Mouse (Mus musculus): ENCODE data around the gene Apba2. TPM values are rescaled to one million over a fixed set of nuclear protein-coding genes. Genes with fewer than 3 reads are reported as not detected.

Apba2 gene
- polyA plus RNA-seq, 1 experiment: 0.48 TPM

DNA sequence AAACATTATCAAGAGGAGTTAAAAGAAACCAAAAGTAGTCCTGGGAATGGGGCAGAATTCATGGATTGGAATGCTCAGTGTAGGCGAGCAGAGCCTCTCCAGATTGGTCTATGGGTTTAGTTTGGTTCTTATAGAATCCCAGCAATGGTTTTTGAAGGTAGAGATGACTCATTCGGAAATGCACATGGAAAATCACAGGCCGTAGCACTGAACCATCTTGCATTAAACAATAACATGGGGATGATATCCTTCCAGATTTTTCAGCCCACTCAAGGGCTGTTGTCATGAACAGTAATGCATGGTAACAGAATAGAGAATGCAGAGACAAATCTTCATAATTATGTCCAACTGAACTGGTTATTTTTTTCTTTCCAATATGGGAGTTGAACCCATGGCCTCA lies 264.1 kb downstream of the Apba2 start:
- WGBS: 75% methylated on average over 3 of the region's 3 CpGs
- no peak for DNase-seq
- Histone ChIP-seq H3K4me1 (ENCODE audit: control insufficient read depth, insufficient read depth, low read length) (no peaks in the 10 kb centered on the region), H3K27ac (ENCODE audit: insufficient read depth, low read depth, low read length) (no peak overlapping the region), H3K4me3 (ENCODE audit: insufficient read depth, low read depth, low read length) (no peak overlapping the region), H3K27me3 (replicated peaks; ENCODE audit: control insufficient read depth, insufficient read depth, low read length) (no peaks in the 10 kb centered on the region), H3K36me3 (ENCODE audit: control insufficient read depth, insufficient read depth, low read length) (no peaks in the 10 kb centered on the region)
- no peak for TF ChIP-seq POLR2A (IDR thresholded peaks at IDR 0.05; ENCODE audit: low read depth, low read length)
- TF ChIP-seq CTCF (conservative IDR thresholded peaks at IDR 0.05; ENCODE audit: insufficient read depth, insufficient read length, low read depth, low read length): no peak

DNA sequence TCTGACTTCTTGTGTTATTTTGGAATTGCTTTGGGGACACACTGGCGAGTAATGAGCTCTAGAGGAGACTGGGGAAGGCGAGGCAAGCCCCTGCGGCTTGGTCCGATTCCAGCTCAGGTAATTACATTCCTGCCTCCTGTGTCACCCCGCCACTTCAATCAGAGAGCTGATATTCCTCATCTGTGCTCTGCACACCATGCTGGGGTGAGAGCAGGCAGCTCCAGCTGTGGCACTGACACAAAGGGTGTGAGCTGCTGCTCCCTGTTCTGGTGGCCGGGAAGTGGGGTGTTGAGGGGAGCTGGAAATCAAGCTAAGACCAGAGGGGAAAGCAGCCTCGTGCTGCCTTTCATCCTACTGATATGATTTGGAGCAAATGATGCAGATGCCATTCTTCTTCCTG lies 268.3 kb downstream of the Apba2 start:
- TF ChIP-seq POLR2A (IDR thresholded peaks at IDR 0.05; ENCODE audit: low read depth, low read length): no peak
- no peak for TF ChIP-seq CTCF (conservative IDR thresholded peaks at IDR 0.05; ENCODE audit: insufficient read depth, insufficient read length, low read depth, low read length)
- 52% methylated on average over 7 of the region's 7 CpGs for WGBS
- no peaks in the 10 kb centered on the region for H3K27me3 ChIP-seq (replicated peaks; ENCODE audit: control insufficient read depth, insufficient read depth, low read length)
- no peak overlapping the region for H3K27ac ChIP-seq (ENCODE audit: insufficient read depth, low read depth, low read length)
- no peak for DNase-seq
- no peaks in the 10 kb centered on the region for H3K36me3 ChIP-seq (ENCODE audit: control insufficient read depth, insufficient read depth, low read length)
- no peaks in the 10 kb centered on the region for H3K4me1 ChIP-seq (ENCODE audit: control insufficient read depth, insufficient read depth, low read length)
- no peak overlapping the region for H3K4me3 ChIP-seq (ENCODE audit: insufficient read depth, low read depth, low read length)

DNA sequence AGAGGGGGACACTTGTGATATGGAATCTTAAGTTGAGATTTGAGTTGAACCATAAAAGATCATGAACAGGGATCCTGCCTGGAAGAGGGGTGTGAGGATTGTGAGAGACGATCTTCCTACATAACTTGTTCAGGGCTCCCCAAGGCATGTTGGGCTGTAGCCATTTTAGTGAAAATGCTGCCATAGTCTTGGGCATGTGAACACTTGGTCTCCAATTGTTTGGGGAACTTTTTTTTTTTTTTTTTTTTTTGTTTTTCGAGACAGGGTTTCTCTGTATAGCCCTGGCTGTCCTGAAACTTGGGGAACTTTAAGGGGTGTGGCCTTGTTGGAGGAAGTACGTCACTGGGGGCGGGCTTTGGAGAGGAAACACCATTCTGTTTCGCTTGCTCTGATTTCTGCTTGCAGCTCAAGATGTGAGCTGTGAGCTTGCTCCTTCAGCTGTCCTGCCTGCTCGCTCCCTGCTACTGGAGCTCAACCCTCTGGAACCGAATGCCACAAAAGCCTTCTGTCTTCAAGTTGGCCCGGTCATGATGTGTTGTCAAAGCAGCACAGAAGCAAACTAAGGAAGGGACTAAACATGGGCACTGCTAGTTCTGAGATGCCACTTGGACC lies 269.4 kb downstream of the Apba2 start:
- no peaks in the 10 kb centered on the region for H3K4me1 ChIP-seq (ENCODE audit: control insufficient read depth, insufficient read depth, low read length)
- no peaks in the 10 kb centered on the region for H3K36me3 ChIP-seq (ENCODE audit: control insufficient read depth, insufficient read depth, low read length)
- no peak overlapping the region for H3K27ac ChIP-seq (ENCODE audit: insufficient read depth, low read depth, low read length)
- peak; percentile 5 for DNase-seq
- TF ChIP-seq POLR2A (IDR thresholded peaks at IDR 0.05; ENCODE audit: low read depth, low read length) (no peak), CTCF (conservative IDR thresholded peaks at IDR 0.05; ENCODE audit: insufficient read depth, insufficient read length, low read depth, low read length) (no peak)
- 42% methylated on average over 8 of the region's 8 CpGs for WGBS
- no peaks in the 10 kb centered on the region for H3K27me3 ChIP-seq (replicated peaks; ENCODE audit: control insufficient read depth, insufficient read depth, low read length)
- H3K4me3 ChIP-seq (ENCODE audit: insufficient read depth, low read depth, low read length): peak overlapping the region; percentile 13; the same call in 1 of the 2 replicates

DNA sequence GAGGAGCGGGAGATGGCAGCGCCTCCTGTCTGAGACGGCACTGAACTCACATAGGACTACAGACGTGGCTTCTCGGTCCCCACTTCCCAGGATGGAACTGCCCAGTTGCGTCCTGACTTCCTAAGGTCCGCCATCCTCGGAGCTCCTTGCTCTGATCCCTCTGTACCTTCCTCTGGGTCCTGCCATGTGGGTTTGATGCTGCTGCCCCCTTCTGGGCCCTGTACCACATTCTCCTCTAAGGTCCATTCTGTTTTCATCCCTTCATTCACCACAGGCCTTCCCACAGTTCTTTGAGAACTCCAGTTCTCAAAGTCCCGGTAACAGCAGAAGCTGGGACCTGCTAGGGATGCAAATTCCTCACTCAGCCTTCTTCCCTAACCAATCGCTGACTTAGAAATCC lies 272.0 kb downstream of the Apba2 start:
- 56% methylated on average over 10 of the region's 10 CpGs for WGBS
- no peaks in the 10 kb centered on the region for H3K36me3 ChIP-seq (ENCODE audit: control insufficient read depth, insufficient read depth, low read length)
- no peaks in the 10 kb centered on the region for H3K27me3 ChIP-seq (replicated peaks; ENCODE audit: control insufficient read depth, insufficient read depth, low read length)
- H3K4me3 ChIP-seq (ENCODE audit: insufficient read depth, low read depth, low read length): no peak overlapping the region
- no peak for DNase-seq
- no peaks in the 10 kb centered on the region for H3K4me1 ChIP-seq (ENCODE audit: control insufficient read depth, insufficient read depth, low read length)
- H3K27ac ChIP-seq (ENCODE audit: insufficient read depth, low read depth, low read length): no peak overlapping the region
- no peak; the same call in 1 of the 2 replicates for TF ChIP-seq CTCF (conservative IDR thresholded peaks at IDR 0.05; ENCODE audit: insufficient read depth, insufficient read length, low read depth, low read length)
- no peak for TF ChIP-seq POLR2A (IDR thresholded peaks at IDR 0.05; ENCODE audit: low read depth, low read length)

DNA sequence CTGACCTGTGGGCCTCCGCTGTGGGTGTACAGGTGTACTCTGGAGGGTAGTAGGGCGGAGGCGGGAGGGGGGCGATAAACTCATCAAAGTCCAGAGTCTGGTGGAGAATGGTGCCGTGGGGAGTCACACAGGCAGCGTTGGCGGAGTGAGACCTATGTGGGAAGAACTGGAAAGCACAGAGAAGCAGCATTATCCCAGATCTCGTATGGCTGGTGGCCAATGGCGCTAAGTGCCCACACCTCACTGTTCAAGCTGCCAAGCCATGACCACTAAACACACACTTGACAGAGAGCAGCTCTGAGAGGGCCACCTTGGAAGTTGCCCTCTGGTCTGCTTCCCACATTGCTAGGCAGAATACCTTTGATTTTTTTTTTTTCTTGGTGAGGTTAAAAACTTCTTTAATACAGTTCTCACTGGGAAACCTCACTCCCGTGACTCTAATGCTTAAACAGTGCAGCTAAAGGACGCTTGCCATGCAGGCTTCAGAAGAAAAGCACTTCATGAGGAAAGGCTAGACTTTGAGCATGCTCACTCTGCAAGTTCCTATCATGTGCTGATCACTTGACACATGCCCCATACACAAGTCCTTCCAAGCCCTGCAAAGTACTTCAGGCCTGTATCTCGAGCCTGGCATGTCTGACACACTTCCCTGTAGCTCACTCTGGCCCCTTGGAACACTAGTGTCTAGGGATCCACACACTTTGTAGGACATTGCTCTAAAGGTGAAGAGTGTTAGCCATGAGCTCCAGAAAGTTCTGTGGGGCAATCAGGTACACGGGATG lies 275.4 kb downstream of the Apba2 start:
- Histone ChIP-seq H3K36me3 (ENCODE audit: control insufficient read depth, insufficient read depth, low read length) (no peaks in the 10 kb centered on the region), H3K27me3 (replicated peaks; ENCODE audit: control insufficient read depth, insufficient read depth, low read length) (no peaks in the 10 kb centered on the region), H3K4me1 (ENCODE audit: control insufficient read depth, insufficient read depth, low read length) (no peaks in the 10 kb centered on the region), H3K4me3 (ENCODE audit: insufficient read depth, low read depth, low read length) (no peak overlapping the region), H3K27ac (ENCODE audit: insufficient read depth, low read depth, low read length) (no peak overlapping the region)
- TF ChIP-seq CTCF (conservative IDR thresholded peaks at IDR 0.05; ENCODE audit: insufficient read depth, insufficient read length, low read depth, low read length): no peak
- no peak for TF ChIP-seq POLR2A (IDR thresholded peaks at IDR 0.05; ENCODE audit: low read depth, low read length)
- 82% methylated on average over 13 of the region's 13 CpGs for WGBS
- DNase-seq: no peak

DNA sequence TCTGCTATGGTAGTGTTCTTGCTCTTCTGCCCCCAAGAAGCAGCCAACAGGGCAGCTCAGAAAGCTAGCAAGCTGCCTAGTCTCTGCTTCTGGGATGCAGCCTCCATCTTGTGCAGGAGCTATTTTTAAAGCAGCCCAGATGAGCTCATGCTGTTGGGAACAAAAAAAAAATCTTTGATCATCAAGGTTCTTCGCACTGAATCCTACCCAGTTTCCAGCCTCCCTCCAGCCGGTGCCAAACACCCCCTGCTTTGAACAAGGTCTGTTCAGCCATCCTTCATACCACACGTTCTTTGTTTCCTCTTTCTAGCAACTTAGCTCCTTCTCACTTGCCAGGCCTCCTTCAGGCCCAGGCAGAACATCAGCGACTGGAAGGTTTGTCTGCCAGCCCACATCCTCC lies 278.0 kb downstream of the Apba2 start:
- no peaks in the 10 kb centered on the region for H3K36me3 ChIP-seq (ENCODE audit: control insufficient read depth, insufficient read depth, low read length)
- no peak overlapping the region for H3K4me3 ChIP-seq (ENCODE audit: insufficient read depth, low read depth, low read length)
- no peak for TF ChIP-seq POLR2A (IDR thresholded peaks at IDR 0.05; ENCODE audit: low read depth, low read length)
- no peak for TF ChIP-seq CTCF (conservative IDR thresholded peaks at IDR 0.05; ENCODE audit: insufficient read depth, insufficient read length, low read depth, low read length)
- H3K4me1 ChIP-seq (ENCODE audit: control insufficient read depth, insufficient read depth, low read length): no peaks in the 10 kb centered on the region
- H3K27ac ChIP-seq (ENCODE audit: insufficient read depth, low read depth, low read length): no peak overlapping the region
- no peaks in the 10 kb centered on the region for H3K27me3 ChIP-seq (replicated peaks; ENCODE audit: control insufficient read depth, insufficient read depth, low read length)
- 80% methylated on average over 4 of the region's 4 CpGs for WGBS
- no peak for DNase-seq

DNA sequence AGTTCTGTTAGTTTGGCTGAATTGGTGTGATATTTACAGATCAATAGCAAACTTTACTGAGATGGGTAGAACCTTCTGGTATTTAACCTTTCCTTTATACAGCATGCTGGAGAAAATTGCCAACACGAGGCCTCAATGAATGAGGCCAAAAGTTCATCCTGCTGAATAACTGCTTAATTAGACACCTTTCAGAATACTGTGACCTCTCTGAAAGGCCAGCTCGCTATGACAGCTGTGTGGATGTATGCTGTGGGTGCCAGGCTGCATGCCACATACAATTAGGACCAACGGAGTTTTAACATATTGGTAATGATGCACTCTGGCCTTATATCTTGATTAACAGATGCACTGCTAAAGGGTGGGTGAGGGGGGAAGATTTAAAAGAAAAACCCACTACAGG lies 283.5 kb downstream of the Apba2 start:
- no peaks in the 10 kb centered on the region for H3K4me1 ChIP-seq (ENCODE audit: control insufficient read depth, insufficient read depth, low read length)
- H3K27ac ChIP-seq (ENCODE audit: insufficient read depth, low read depth, low read length): no peak overlapping the region
- no peaks in the 10 kb centered on the region for H3K36me3 ChIP-seq (ENCODE audit: control insufficient read depth, insufficient read depth, low read length)
- no peak overlapping the region for H3K4me3 ChIP-seq (ENCODE audit: insufficient read depth, low read depth, low read length)
- WGBS: 61% methylated on average over 3 of the region's 3 CpGs
- DNase-seq: no peak
- TF ChIP-seq CTCF (conservative IDR thresholded peaks at IDR 0.05; ENCODE audit: insufficient read depth, insufficient read length, low read depth, low read length) (no peak), POLR2A (IDR thresholded peaks at IDR 0.05; ENCODE audit: low read depth, low read length) (no peak)
- no peaks in the 10 kb centered on the region; the same call in 1 of the 2 replicates for H3K27me3 ChIP-seq (replicated peaks; ENCODE audit: control insufficient read depth, insufficient read depth, low read length)

Measured in kidney, adult 2 months (tissue).